Mouse (Mus musculus) erythroblast, adult 5-6 weeks (primary cell): ENCODE measurements around the gene Rab42. TPM values are rescaled to one million over a fixed set of nuclear protein-coding genes. Genes with fewer than 3 reads are reported as not detected.

Source experiments
- ATAC-seq: replicated peaks from 2 replicates; pipeline ENCODE4 v1.8.0; 2016; ENCODE audit warnings: moderate number of reproducible peaks, mild to moderate bottlenecking, moderate TSS enrichment, inconsistent platforms; ENCODE audit not compliant: poor library complexity, low FRiP score, severe bottlenecking
- total RNA-seq, 2 experiments: library from RNA; stranded (forward) in 1 of 2; stranded (reverse) in 1 of 2; fragments of 150-400 nt in 1 of 2; fragments of 200-764, 138-1000 nt in 1 of 2; gene quantifications; 2 replicates each; pipeline versions ENCODE4 v1.2.3 to v1.2.4; 2015 to 2017; ENCODE audit warnings: low replicate concordance in 2 of 2

Rab42 gene
- total RNA-seq (2015; ENCODE audit: low replicate concordance) (not detected in 2 replicates), total RNA-seq (2017; ENCODE audit: low replicate concordance) (not detected in 2 replicates)

- peak; percentile 70 for ATAC-seq
These were observed at the start of gene Rab42 for GRCm38 (mm10) chr4:132302939-132303479. TSS of gene Rab42 (minus strand) at chr4:132303385.

GRCm38 (mm10) chr4:132352739-132353138 is 49.6 kb upstream of the Rab42 start:
- ATAC-seq, result peak; percentile 32; the same call in 1 of the 2 replicates

- no peak for ATAC-seq
These were observed 48.2 kb upstream of the Rab42 start for GRCm38 (mm10) chr4:132351401-132351800.

GRCm38 (mm10) chr4:132350854-132351253 is 47.7 kb upstream of the Rab42 start:
- no peak for ATAC-seq

DNA sequence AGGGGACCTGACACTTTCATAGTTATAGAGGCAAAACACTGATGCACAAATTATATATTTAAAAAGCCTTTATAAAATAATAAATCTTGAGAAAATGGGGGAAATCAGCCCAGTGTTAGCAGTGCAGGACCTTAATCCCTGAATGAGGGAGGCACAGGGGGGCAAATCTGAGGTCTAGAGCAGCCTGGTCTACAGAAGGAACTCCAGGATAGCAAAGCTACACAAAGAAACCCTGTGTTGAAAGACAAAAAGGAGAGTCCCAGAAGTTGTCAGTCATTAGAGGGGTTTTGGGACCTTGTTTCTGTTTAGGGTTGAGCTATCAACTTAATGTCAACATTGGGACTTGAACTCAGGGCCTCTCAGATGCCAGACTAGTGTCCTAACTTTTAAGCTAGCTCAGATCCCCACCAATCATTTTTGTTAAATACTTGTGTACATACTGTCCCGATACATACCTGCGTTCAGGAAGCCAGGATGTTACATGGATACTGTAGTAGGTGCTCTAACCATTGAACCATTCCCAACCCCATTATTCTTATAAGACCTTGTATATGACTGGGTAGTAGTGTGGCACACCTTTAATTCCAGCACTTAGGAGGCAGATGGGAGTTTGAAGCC is 47.0 kb upstream of the Rab42 start:
- no peak for ATAC-seq

DNA sequence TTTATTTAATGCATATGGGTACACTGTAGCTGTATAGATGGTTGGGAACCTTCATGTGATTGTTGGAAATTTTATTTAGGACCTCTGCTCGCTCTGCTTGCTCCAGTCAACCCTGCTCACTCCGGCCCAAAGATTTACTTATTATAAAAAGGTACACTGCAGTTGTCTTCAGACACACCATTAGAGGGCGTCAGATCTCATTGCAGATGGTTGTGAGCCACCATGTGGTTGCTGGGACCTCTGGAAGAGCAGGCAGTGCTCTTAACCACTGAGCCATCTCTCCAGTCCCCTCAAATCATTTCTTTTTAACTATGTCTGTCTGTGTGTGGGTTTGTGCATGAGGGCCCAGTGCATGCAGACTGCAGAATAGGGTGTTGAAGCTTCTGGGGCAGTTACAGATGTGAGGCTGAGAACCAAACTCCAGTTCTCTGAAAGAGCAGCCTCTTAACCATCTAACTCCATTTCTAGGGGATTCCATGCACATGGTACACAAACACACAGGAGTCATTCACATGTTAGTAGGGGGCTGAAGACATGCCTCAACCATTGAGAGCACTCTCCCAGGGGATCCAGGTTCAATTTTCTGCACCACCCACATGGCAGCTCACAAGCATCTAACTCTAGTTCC is 46.4 kb upstream of the Rab42 start:
- no peak for ATAC-seq

DNA sequence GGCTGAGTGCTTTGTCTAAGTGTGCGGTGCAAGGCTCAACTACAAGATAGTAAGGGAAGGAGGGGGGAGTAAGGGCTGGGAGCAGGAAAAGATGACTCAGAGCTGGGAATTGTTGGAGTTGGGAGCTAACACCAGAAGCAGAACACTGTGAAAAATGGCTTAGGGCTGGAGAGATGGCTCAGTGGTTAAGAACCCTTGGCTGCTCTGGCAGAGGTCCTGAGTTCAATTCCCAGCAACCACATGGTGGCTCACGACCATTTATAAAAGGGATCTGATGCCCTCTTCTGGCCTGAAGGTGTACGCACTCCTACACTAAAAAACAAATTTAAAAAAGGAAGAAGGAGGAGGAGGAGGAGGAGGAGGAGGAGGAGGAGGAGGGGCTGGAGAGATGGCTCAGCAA is 43.5 kb upstream of the Rab42 start:
- no peak for ATAC-seq

GRCm38 (mm10) chr4:132346261-132346660 is 43.1 kb upstream of the Rab42 start:
- ATAC-seq, result no peak

DNA sequence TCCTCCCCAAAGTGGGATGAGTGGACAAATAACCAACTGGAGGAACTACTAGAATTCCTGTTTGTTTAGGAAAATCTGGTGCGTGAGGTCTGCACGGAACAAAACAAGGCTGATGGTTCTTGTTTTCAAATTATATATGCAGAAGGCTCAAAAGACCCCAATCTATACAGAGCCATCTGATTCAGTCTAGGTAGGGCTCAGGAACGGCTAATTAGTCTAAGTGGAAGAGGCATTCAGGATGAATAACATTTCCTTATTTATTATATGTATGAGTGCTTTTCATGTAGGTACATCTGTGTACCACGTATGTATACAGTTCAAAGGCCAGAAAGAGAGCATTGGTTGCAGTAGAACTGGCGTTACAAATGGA is 42.6 kb upstream of the Rab42 start:
- ATAC-seq, result 0 out of 2 replicates have a peak, but pooled peaks have one; percentile 1

GRCm38 (mm10) chr4:132345135-132345842 is 42.1 kb upstream of the Rab42 start:
- peak; percentile 81 for ATAC-seq

- peak; percentile 71 for ATAC-seq
These were observed 41.4 kb upstream of the Rab42 start for GRCm38 (mm10) chr4:132344403-132345134.

DNA sequence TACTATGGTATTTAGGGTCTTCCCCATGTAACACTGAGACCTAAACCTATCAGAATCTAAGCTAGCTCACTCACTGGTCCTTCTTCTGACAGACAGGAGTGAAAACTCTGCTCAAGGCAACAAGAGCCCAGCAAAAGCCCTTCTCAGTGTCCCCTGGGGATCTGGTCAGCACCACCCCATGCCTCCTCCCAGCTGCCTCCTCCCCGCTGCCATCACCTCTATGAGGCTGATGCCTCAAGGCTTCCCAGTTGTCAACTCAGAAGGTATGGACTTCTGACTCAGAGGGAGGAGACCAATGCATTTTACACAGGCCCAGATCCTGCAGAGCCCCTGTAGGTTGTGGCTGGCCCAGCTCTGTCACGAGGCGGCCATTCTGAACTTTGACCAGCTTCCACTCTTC is 38.3 kb upstream of the Rab42 start:
- ATAC-seq, result no peak

DNA sequence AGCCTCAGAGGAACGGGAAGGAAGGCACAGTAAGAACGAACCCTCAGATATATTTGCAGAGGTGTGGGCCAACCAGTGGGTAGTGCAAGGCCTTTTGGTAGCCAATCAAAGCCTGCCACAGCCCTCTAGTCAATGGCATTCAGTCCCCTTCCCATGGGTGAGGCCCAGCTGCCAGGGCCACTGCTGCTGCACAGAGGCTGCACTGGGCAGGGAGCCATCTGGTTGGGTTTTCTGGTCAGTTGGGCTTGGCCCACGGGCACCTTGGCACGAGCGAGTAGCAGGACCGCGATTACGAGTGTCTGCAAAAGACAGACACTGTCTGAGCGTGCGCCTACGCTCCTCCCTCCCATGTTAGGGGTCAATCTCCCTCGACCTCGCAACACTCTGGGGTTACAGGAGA is 35.8 kb upstream of the Rab42 start:
- no peak for ATAC-seq

DNA sequence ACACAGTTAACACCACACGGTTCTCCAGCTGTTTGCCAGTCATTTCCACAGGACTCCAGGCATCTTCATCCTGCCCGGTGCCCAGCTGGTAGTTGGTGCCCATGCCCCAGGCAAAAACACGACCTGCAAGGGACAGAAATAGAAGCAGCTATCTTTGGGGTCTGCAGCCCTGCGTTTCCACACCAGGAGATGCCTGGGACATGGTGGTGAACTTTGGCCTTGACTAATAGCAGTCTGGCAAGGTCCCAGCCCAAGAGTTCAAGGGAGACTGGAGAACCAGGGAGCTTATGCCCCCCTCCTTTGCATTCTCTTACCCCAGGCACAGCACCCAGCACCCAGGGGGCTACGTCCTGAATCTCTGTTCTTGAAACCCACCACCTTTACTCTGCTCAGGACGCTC is 29.7 kb upstream of the Rab42 start:
- no peak for ATAC-seq

- no peak for ATAC-seq
These were observed 28.8 kb upstream of the Rab42 start for GRCm38 (mm10) chr4:132331960-132332359.

- ATAC-seq, result no peak
These were observed 26.7 kb upstream of the Rab42 start for GRCm38 (mm10) chr4:132329835-132330354.

DNA sequence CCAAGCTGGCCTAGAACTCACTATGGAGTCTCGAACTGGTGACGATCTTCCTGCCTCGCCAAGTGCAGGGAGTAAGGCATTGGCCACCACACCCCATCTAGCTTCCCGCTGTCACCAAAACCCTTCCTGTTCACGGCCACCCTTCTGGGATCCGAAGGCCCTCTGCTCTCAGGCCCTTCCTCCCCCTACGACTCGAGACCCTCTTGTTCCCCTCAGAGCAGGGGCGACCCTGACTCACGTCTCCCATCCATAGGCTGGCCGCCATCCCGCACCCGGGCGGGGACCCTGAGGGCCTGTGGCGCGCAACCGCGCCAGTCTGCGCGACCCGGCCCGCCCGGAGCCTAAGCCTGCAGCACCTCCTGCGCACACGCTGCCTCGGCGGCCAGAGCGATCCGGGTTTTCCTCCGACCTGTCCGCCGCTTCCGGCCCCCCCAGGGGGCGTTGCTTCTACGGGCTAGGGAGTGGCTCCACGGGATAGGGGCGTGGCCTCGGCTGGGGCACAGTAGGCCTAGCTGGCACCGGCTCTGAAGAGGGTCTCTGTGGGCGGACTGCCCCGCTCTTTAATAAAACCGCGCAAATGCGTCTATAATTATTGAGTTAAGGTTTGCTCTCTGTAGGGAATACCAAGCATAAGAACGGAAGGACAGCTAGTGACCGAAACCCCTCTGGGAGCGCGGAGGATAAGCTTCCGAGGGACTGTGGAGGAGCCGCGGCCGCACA is 26.1 kb upstream of the Rab42 start, which contains the start of gene Trnau1ap:
Gene Trnau1ap, minus strand, starts transcription at position 424 of the 720 bp plus-strand sequence.
- peak; percentile 98 for ATAC-seq

DNA sequence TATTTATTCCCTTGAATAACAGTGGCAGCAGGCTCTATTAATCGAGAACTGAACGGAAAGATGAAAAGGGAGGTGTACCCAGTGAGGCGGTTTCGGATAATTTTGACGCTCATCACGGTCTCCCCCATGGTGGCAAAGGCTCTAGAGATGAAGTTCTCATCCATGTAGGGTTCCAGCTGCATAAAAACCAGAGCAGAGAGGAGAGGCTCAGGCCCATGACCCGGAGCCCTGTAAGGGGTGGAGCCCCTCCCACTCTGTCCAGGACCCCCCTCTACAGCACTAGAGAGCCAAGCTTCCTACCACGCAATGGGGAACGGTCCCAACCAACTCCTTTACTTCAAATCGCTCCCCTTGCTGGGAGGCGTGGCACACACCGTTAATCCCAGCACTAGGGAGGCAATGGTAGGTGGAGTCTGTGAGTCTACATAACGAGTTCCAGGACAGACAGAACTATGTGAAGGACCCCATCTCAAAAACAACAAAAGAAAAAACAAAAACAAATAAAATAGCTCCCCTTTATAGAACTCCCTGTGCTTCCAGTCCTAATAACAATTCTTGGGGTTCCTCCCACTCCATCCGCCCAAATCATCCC is 25.3 kb upstream of the Rab42 start:
- ATAC-seq, result no peak

DNA sequence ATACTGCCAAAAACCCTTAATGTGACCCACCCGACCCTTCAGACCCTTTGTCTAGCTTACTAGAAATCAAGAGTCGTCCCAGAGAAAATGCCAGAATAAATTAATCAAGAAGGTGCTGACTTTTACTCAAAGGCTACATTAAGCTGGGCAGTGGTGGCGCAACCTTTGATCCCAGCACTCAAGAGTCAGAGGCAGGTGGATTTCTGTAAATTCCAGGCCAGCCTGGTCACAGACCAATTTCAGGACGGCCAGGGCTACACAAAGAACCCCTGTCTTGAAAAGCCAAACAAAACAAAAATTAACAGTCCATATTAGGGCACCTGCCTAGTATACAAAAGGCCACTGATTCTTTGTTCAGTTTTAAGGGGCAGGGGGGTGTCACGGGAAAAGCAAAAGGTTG is 23.3 kb upstream of the Rab42 start:
- no peak for ATAC-seq
